Mouse (Mus musculus) cerebellum, postnatal 36 days (tissue): ENCODE measurements at regions not wholly inside any gene's neighbourhood (a gene's known extent, or its start where the extent isn't known, plus 50 kb on each side); places are given as distances from the start of the nearest gene placed in this dataset.

Experiments used
- DNase-seq, 2 experiments: peaks; one replicate each; pipeline ENCODE4 v3.0.0; 2021 to 2022; ENCODE audit warnings: mixed read lengths in 2 of 2

- peak; percentile 68 to 75 for DNase-seq
Observed at GRCm38 (mm10) chr10:81996742-81997536, 51.0 kb upstream of the Zfp873 start.
